Mouse (Mus musculus) heart, adult 2 months (tissue): ENCODE results near the gene Rnf212b. TPM values are rescaled to one million over a fixed set of nuclear protein-coding genes. Genes with fewer than 3 reads are reported as not detected.

Experiments used
- DNase-seq, 2 experiments: peaks; one replicate each; pipeline ENCODE4 v3.0.0; 2021
- H3K27ac ChIP-seq: fragments of 200-600 bp; 2 replicates; pipeline ENCODE4 v1.8.1; 2022
- H3K27me3 ChIP-seq: fragments of 200-500 bp; 2 replicates; pipeline ENCODE4 v1.6.1; 2012; ENCODE audit warnings: mild to moderate bottlenecking, low read length, inconsistent platforms, mixed read lengths; ENCODE audit not compliant: control insufficient read depth, insufficient read depth
- H3K36me3 ChIP-seq: fragments of 200-500 bp; 2 replicates; pipeline ENCODE4 v1.6.1; 2012; ENCODE audit warnings: low read length, inconsistent platforms; ENCODE audit not compliant: control insufficient read depth, insufficient read depth
- H3K4me1 ChIP-seq: fragments of 200-500 bp; 2 replicates; pipeline ENCODE4 v1.6.1; 2011; ENCODE audit warnings: low read length; ENCODE audit not compliant: control insufficient read depth, insufficient read depth
- H3K4me3 ChIP-seq: fragments of 200-600 bp; 2 replicates; pipeline ENCODE4 v1.8.1; 2022
- H3K79me2 ChIP-seq: fragments of 200-500 bp; replicated peaks from 2 replicates; pipeline ENCODE4 v1.6.1; 2012; ENCODE audit warnings: mild to moderate bottlenecking, inconsistent platforms, low read length, moderate library complexity, mixed read lengths; ENCODE audit not compliant: control insufficient read depth, insufficient read depth
- H3K9ac ChIP-seq: fragments of 200-500 bp; 2 replicates; pipeline ENCODE4 v1.6.1; 2012; ENCODE audit warnings: low read depth, mild to moderate bottlenecking, control low read depth, inconsistent platforms, low read length, mixed read lengths
- CTCF ChIP-seq: fragments of 200-600 bp; IDR thresholded peaks from 2 replicates; pipeline ENCODE4 v1.8.1; 2022; ENCODE audit warnings: antibody characterized with exemption, mild to moderate bottlenecking, moderate library complexity
- EP300 ChIP-seq: fragments of 200-500 bp; IDR thresholded peaks from 2 replicates; pipeline ENCODE4 v1.6.1; 2011; ENCODE audit warnings: low read depth, low read length, control low read depth; ENCODE audit not compliant: insufficient read depth
- POLR2A ChIP-seq: fragments of 200-500 bp; IDR thresholded peaks from 2 replicates; pipeline ENCODE4 v1.6.1; 2011; ENCODE audit warnings: mild to moderate bottlenecking, low read depth, low read length, control low read depth; ENCODE audit not compliant: insufficient read depth
- WGBS: fragments of 180-500 bp; shearing (Covaris S2); methylation state at CpG from one replicate; pipeline ENCODE4 v1.1.7; 2018; 5-methylcytosine and 5-hydroxymethylcytosine counted together
- intact Hi-C: fragments of 180-260 bp; cut with DNase I; formaldehyde crosslinking; loops from one replicate; pipeline ENCODE4 v1.15.1; 2025
- polyA plus RNA-seq: library from polyadenylated mRNA; depleted of rRNA; stranded (reverse); fragments of >200 nt; gene quantifications from 2 replicates; pipeline ENCODE4 v1.2.3, GENCODE M21; 2012
- total RNA-seq, 2 experiments: library from RNA; stranded (reverse); gene quantifications; 2 replicates each; pipeline ENCODE4 v1.2.3; 2021

Gene Rnf212b
- total and polyA plus RNA-seq, 3 experiments = 0.21 TPM; not detected in 2

- DNase-seq = no peak
- H3K79me2 ChIP-seq = no peaks in the 10 kb centered on the region
- intact Hi-C loops = no loop called here
- no peak overlapping the region for H3K4me3 ChIP-seq
- no peaks in the 10 kb centered on the region for H3K27me3 ChIP-seq
- no peak for TF ChIP-seq POLR2A
- no peak for TF ChIP-seq EP300
- TF ChIP-seq CTCF = no peak
- H3K27ac ChIP-seq = no peak overlapping the region
- WGBS = 80% methylated on average over 4 of the region's 4 CpGs
- no peaks in the 10 kb centered on the region for H3K36me3 ChIP-seq
- H3K4me1 ChIP-seq = no peaks in the 10 kb centered on the region
- no peak overlapping the region for H3K9ac ChIP-seq
These were observed 54.1 kb downstream of the Rnf212b start for GRCm38 (mm10) chr14:54868026-54868425.

DNA sequence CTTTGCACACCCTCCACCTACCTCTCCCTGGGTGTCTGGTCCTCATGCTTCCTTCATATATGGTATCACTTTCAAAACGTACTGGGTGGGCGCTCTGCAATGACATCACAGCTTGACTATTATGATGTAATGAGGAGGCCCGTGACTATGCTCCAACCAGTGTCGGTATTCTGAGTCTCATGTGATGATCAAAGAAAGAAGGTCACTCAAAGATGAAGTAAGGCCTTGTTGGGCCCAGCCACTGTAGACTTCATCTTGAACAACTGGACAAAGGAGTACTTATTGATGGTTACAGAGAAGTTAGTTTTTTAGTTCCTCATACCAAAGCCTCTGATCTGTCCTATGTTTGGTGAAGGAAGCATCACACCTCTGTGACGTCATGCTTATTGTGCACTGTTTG, 56.9 kb downstream of the Rnf212b start, which contains the start of gene Homez:
Homez (minus strand) TSS at position 101 of the 400 bp plus-strand sequence.
- intact Hi-C loops = no loop called here
- 88% methylated on average over 5 of the region's 5 CpGs for WGBS

GRCm38 (mm10) chr14:54874165-54874564, 60.2 kb downstream of the Rnf212b start:
- H3K9ac ChIP-seq = no peak overlapping the region
- no peaks in the 10 kb centered on the region for H3K36me3 ChIP-seq
- no peak overlapping the region for H3K4me3 ChIP-seq
- TF ChIP-seq POLR2A (no peak), EP300 (no peak), CTCF (no peak)
- H3K27me3 ChIP-seq = no peaks in the 10 kb centered on the region
- H3K79me2 ChIP-seq = no peaks in the 10 kb centered on the region
- H3K4me1 ChIP-seq = peaks cover 2% of the 10 kb centered on the region; the same call in 1 of the 2 replicates
- WGBS = 89% methylated on average over 3 of the region's 3 CpGs
- H3K27ac ChIP-seq = no peak overlapping the region
- no peak for DNase-seq
- intact Hi-C loops = no loop called here

More for the DNA sequence above, 56.9 kb downstream of the Rnf212b start, which contains the start of gene Homez:
- DNase-seq = no peak
- TF ChIP-seq POLR2A (no peak), CTCF (no peak), EP300 (no peak)
- H3K27ac ChIP-seq = no peak within 1 kb of the TSS
- H3K9ac ChIP-seq = no peak within 1 kb of the TSS
- no peaks in the 10 kb centered on the region for H3K79me2 ChIP-seq
- H3K4me1 ChIP-seq = peaks cover 1% of the 10 kb centered on the region; the same call in 1 of the 2 replicates
- H3K36me3 ChIP-seq = no peaks in the 10 kb centered on the region
- H3K4me3 ChIP-seq = no peak within 1 kb of the TSS
- no peaks in the 10 kb centered on the region for H3K27me3 ChIP-seq

- Histone ChIP-seq H3K27ac (peak overlapping the region; percentile 76), H3K79me2 (no peaks in the 10 kb centered on the region), H3K4me3 (peak overlapping the region; percentile 81), H3K9ac (peak overlapping the region; percentile 89), H3K4me1 (peaks cover 2% of the 10 kb centered on the region; the same call in 1 of the 2 replicates), H3K27me3 (no peaks in the 10 kb centered on the region), H3K36me3 (no peaks in the 10 kb centered on the region)
- TF ChIP-seq CTCF = no peak
- TF ChIP-seq POLR2A = no peak
- no peak for TF ChIP-seq EP300
- intact Hi-C loops = no loop called here
- no peak for DNase-seq
- WGBS = 6% methylated on average over 36 of the region's 36 CpGs
These were observed 62.0 kb downstream of the Rnf212b start for GRCm38 (mm10) chr14:54875844-54876538.

DNA sequence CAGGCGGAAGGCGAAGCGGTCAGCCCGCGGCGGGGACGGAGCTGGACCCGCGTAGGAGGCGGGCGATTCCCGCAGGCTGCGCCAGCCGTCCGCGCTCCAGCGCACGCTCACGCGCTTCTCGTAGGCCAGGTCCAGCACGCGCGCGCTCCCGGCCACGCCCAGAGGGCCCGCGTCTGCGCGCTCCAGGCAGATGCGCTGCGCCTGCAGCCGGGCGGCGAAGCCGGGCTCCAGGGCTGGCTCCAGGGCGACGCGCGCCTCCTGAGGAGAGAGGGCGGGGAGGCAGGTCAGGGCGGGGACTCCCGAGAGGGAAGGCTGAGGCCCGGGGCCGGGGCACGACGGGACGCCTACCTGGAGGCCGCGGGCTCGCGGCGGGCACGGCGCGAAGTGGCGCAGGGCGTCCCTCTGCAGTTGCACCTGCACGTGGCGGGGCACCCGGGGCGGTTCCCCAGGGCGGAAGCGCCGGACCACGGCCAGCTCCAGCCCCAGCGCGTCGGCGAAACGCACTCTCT, 62.7 kb downstream of the Rnf212b start:
- H3K9ac ChIP-seq = peak overlapping the region; percentile 89
- WGBS = under 1% methylated on average over 69 of the region's 72 CpGs
- intact Hi-C loops = no loop called here
- H3K27ac ChIP-seq = peak overlapping the region; percentile 76
- no peak for TF ChIP-seq EP300
- 0 out of 2 replicates have a peak, but pooled peaks have one; percentile 43 for TF ChIP-seq POLR2A
- no peaks in the 10 kb centered on the region for H3K79me2 ChIP-seq
- peak overlapping the region; percentile 81 for H3K4me3 ChIP-seq
- peak; percentile 92 to 94 for DNase-seq
- H3K27me3 ChIP-seq = no peaks in the 10 kb centered on the region
- H3K36me3 ChIP-seq = no peaks in the 10 kb centered on the region
- H3K4me1 ChIP-seq = peaks cover 2% of the 10 kb centered on the region; the same call in 1 of the 2 replicates

DNA sequence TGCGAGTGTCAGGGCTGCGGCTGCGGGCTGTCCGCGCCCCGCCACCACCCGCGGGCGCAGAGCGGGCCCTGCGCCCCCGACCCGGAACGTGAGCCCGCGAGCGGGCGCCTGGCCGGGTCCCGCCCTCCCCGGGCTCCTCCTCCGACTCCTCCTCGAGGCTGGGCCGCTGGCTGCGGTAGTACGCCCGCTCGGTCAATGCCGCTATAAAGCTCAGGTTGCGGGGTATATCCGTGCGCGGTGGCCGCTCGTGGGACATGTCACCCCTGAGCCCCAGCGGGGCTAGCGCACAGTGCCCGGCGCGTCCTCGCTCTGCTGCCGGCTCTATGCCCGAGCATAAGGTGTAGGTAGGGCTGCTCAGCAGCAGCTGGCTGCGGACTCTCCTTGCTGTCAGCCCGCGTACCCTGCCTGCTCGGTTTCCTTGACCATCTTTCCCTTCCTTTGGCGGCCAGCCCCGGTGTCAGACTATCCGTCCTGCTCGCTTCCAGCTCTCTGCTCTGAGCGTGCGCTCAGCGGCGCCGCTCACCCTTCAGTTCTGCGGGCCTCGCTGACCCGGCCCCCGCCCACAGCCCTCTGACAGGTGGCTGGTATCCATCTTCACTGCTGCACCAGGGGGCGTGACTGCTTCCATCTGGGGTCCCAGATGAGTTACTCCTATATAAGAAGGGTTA, 63.2 kb downstream of the Rnf212b start, which contains the start of gene Ppp1r3e:
Ppp1r3e (minus strand) TSS at position 503 of the 668 bp plus-strand sequence.
- TF ChIP-seq POLR2A (0 out of 2 replicates have a peak, but pooled peaks have one; percentile 20), EP300 (no peak), CTCF (0 out of 2 replicates have a peak, but pooled peaks have one; percentile 5)
- peak within 1 kb of the TSS; percentile 81 for H3K4me3 ChIP-seq
- intact Hi-C loops = no loop called here
- H3K9ac ChIP-seq = peak within 1 kb of the TSS; percentile 89
- H3K79me2 ChIP-seq = no peaks in the 10 kb centered on the region
- H3K36me3 ChIP-seq = no peaks in the 10 kb centered on the region
- H3K4me1 ChIP-seq = peaks cover 2% of the 10 kb centered on the region; the same call in 1 of the 2 replicates
- DNase-seq = peak; percentile 83 to 84
- WGBS = under 1% methylated on average over 54 of the region's 61 CpGs
- peak within 1 kb of the TSS; percentile 76 for H3K27ac ChIP-seq
- no peaks in the 10 kb centered on the region for H3K27me3 ChIP-seq
